Mouse (Mus musculus) forebrain, embryonic 11.5 days (tissue): Measurements from ENCODE around the gene Clp1. TPM values are rescaled to one million over a fixed set of nuclear protein-coding genes. Genes with fewer than 3 reads are reported as not detected.

ENCODE experiments used
- ATAC-seq: fragments of 200-750 bp; cut with Nextera tagmentation; replicated peaks from 2 replicates; pipeline ENCODE4 v1.8.0; 2017; ENCODE audit warnings: moderate TSS enrichment; ENCODE audit not compliant: low FRiP score
- DNase-seq: peaks from one replicate; pipeline ENCODE4 v3.0.0-alpha.2; 2017; ENCODE audit warnings: low spot score
- H3K27ac ChIP-seq: fragments of 300-500 bp; sonication (generic); 2 replicates; pipeline ENCODE4 v1.5.1; 2014; ENCODE audit warnings: low read depth, low read length
- H3K27me3 ChIP-seq: fragments of 300-500 bp; sonication (generic); 2 replicates; pipeline ENCODE4 v1.6.1; 2014; ENCODE audit warnings: mild to moderate bottlenecking, low read length, mixed read lengths; ENCODE audit not compliant: control insufficient read depth, insufficient read depth
- H3K36me3 ChIP-seq: fragments of 300-500 bp; sonication (generic); 2 replicates; pipeline ENCODE4 v1.6.1; 2014; ENCODE audit warnings: mild to moderate bottlenecking, low read length, moderate library complexity, mixed read lengths; ENCODE audit not compliant: control insufficient read depth, insufficient read depth
- H3K4me1 ChIP-seq: fragments of 300-500 bp; sonication (generic); replicated peaks from 2 replicates; pipeline ENCODE4 v1.6.1; 2014; ENCODE audit warnings: low read length, mixed read lengths; ENCODE audit not compliant: control insufficient read depth, insufficient read depth
- H3K4me2 ChIP-seq: fragments of 300-500 bp; sonication (generic); 2 replicates; pipeline ENCODE4 v1.6.1; 2014; ENCODE audit warnings: low read depth, mild to moderate bottlenecking, low read length, moderate library complexity, mixed read lengths; ENCODE audit not compliant: severe bottlenecking
- H3K4me3 ChIP-seq: fragments of 300-500 bp; sonication (generic); 2 replicates; pipeline ENCODE4 v1.5.1; 2014; ENCODE audit warnings: low read depth, low read length
- H3K9ac ChIP-seq: fragments of 300-500 bp; sonication (generic); 2 replicates; pipeline ENCODE4 v1.6.1; 2014; ENCODE audit warnings: low read length
- H3K9me3 ChIP-seq: fragments of 300-500 bp; sonication (generic); 2 replicates; pipeline ENCODE4 v1.6.1; 2016; ENCODE audit warnings: low read length, mixed read lengths; ENCODE audit not compliant: control insufficient read depth
- WGBS: fragments of 180-500 bp; shearing (Covaris S2); extraction: QIAGEN DNeasy Blood & Tissue Kit; methylation state at CpG from one replicate; pipeline ENCODE4 v1.1.7; 2014; 5-methylcytosine and 5-hydroxymethylcytosine counted together
- polyA plus RNA-seq: library from polyadenylated mRNA; unstranded; fragments of >200 nt; fragmentation: Nextera tagmentation; extraction: Ambion mirVana; gene quantifications from 2 replicates; pipeline ENCODE4 v1.2.1, GENCODE M21; 2014

Clp1 gene
- polyA plus RNA-seq, 1 experiment from 2014 or later: 45.1 TPM

DNA sequence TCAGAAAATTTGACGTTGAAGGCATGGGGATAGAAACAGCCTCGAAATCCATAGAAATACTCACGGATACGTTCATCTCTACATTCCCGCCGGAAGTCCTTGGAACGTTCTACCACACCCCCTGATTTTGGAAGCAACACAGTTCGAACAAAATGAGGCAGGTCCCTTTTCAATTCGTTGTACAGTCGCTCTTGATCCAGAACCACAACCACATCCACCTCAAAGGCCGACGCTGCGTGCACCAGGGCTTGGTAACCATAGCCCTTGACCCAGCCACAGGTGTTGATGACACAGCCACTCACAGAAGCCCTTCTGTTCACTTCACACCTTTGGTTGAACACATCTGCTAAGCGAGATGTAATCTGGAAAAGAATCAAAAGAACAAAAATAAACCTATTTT is 3.3 kb downstream of the Clp1 start:
- DNase-seq (no peak), ATAC-seq (no peak)
- Histone ChIP-seq H3K27ac (no peak overlapping the region), H3K4me2 (no peak overlapping the region), H3K4me1 (no peaks in the 10 kb centered on the region; the same call in 1 of the 2 replicates), H3K9me3 (no peaks in the 10 kb centered on the region), H3K4me3 (no peak overlapping the region), H3K27me3 (no peaks in the 10 kb centered on the region), H3K9ac (no peak overlapping the region), H3K36me3 (peaks cover 7% of the 10 kb centered on the region; the same call in 1 of the 2 replicates)
- WGBS: 96% methylated on average over 14 of the region's 14 CpGs

DNA sequence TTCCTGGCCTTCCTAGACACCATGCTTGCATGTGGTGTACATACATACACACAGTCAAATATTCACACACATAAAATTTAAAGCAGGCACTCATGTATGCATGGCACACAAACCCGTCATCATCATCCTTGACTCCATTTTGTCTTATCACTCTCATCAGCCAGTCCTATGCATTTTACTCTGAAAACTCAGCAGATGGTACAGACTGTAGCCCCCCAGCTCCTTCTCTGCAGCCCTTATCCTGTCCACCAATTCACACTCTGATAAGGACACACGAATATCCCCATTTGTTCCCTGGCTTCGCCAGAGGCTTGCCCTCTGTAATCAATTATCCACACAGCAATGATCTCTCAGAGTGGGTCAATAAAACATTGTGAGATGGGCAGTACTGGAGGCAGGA is 6.0 kb downstream of the Clp1 start:
- H3K27me3 ChIP-seq: no peaks in the 10 kb centered on the region
- H3K4me3 ChIP-seq: no peak overlapping the region
- WGBS: 82% methylated on average over 3 of the region's 3 CpGs
- no peak overlapping the region for H3K4me2 ChIP-seq
- H3K9ac ChIP-seq: no peak overlapping the region
- DNase-seq (no peak), ATAC-seq (no peak)
- H3K36me3 ChIP-seq: peaks cover 7% of the 10 kb centered on the region; the same call in 1 of the 2 replicates
- no peaks in the 10 kb centered on the region; the same call in 1 of the 2 replicates for H3K4me1 ChIP-seq
- no peaks in the 10 kb centered on the region for H3K9me3 ChIP-seq
- no peak overlapping the region for H3K27ac ChIP-seq

DNA sequence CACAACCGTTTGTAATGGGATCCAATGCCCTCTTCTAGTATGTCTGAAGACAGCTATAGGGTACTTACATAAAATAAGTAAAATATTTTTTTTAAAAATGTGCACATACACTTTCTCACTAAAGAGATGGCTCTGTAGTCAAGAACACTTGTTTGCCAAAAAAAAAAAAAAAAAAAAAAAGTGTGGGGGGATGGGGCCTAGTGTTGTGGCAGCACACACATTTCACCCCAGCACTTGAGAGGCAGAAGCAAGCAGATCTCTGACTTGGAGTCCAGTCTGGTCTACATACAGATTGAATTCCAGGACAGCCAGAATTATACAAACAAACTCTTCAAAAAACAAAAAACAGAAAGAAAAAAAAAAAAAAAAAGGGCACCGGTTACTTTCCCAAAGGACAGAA is 6.4 kb downstream of the Clp1 start:
- Histone ChIP-seq H3K4me3 (no peak overlapping the region), H3K4me2 (no peak overlapping the region), H3K27me3 (no peaks in the 10 kb centered on the region), H3K4me1 (no peaks in the 10 kb centered on the region), H3K27ac (no peak overlapping the region), H3K9me3 (no peaks in the 10 kb centered on the region), H3K9ac (no peak overlapping the region), H3K36me3 (peaks cover 7% of the 10 kb centered on the region; the same call in 1 of the 2 replicates)
- DNase-seq (no peak), ATAC-seq (no peak)
- WGBS: 93% methylated on average over 2 of the region's 2 CpGs

DNA sequence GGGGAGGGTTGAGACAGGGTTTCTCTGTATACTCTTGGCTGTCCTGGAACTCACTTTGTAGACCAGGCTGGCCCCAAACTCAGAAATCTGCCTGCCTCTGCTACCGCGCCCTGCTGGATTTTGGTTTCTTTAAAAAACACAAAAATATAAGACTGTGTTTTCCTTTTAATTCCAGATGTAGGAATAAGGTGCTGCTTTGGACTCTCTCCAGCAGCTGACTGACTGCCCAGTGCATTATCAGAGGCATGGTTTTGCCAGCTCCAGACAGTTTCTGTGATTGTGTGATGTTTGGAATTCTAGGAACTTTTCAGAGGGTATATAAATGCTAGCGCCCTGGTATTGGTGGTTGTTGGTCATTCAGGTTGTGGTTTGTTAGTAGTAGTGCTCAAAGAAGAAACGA is 9.8 kb downstream of the Clp1 start:
- no peaks in the 10 kb centered on the region for H3K36me3 ChIP-seq
- no peak overlapping the region for H3K4me2 ChIP-seq
- no peak overlapping the region for H3K27ac ChIP-seq
- no peak for ATAC-seq
- H3K9ac ChIP-seq: no peak overlapping the region
- no peak for DNase-seq
- 0 out of 2 replicates have a peak, but pooled peaks cover 2% of the 10 kb centered on the region for H3K4me1 ChIP-seq
- no peaks in the 10 kb centered on the region for H3K27me3 ChIP-seq
- H3K4me3 ChIP-seq: no peak overlapping the region
- 90% methylated on average over 4 of the region's 4 CpGs for whole genome bisulfite sequencing
- H3K9me3 ChIP-seq: no peaks in the 10 kb centered on the region

DNA sequence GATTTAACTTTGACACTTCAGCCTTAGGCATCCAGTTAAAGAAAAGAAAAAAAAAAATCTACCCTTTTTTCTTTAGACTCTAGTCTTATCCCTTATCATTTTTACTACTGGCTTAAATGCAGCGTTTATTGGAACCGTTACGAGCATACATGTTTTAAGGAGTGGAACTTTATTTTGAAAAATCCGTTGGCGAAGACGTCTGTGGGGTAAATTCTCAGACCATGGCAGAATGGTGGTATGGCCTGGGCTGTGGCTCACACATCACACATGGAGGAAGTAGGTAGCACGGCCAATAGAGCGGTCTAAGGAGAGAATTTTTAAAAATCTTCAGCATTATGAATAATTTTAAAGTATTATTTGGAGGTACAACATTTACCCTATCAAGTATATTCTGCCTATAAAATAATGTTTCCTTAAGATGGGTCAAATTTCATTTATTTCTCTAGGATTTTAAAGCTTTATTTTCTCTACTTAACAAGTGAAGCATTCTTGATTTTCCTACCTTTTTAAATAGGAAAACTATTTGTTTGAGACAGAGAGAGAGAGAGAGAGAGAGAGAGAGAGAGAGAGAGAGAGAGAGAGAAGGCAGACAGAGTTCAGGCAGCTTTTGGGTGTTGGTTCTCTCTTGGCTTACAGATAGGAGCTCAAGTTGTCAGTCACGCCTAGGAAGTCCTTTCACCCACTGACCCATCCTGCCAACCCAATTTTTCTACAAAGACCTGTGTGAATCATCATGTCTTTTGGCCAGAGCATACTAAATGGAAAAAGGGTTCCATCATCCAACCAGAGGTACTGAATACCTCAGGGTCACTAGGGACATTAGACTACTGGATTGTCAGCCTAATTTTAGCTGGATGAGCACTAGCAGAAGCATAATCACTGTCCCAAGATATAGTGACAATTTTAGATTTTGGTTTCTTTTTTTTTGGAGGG is 10.5 kb downstream of the Clp1 start:
- DNase-seq (no peak), ATAC-seq (no peak)
- Histone ChIP-seq H3K9ac (peak overlapping the region; percentile 95), H3K9me3 (no peaks in the 10 kb centered on the region), H3K4me2 (peak overlapping the region; percentile 85), H3K27me3 (no peaks in the 10 kb centered on the region), H3K27ac (peak overlapping the region; percentile 96; the same call in 1 of the 2 replicates), H3K4me3 (peak overlapping the region; percentile 96), H3K4me1 (0 out of 2 replicates have a peak, but pooled peaks cover 2% of the 10 kb centered on the region), H3K36me3 (no peaks in the 10 kb centered on the region)
- WGBS: 41% methylated on average over 9 of the region's 9 CpGs

DNA sequence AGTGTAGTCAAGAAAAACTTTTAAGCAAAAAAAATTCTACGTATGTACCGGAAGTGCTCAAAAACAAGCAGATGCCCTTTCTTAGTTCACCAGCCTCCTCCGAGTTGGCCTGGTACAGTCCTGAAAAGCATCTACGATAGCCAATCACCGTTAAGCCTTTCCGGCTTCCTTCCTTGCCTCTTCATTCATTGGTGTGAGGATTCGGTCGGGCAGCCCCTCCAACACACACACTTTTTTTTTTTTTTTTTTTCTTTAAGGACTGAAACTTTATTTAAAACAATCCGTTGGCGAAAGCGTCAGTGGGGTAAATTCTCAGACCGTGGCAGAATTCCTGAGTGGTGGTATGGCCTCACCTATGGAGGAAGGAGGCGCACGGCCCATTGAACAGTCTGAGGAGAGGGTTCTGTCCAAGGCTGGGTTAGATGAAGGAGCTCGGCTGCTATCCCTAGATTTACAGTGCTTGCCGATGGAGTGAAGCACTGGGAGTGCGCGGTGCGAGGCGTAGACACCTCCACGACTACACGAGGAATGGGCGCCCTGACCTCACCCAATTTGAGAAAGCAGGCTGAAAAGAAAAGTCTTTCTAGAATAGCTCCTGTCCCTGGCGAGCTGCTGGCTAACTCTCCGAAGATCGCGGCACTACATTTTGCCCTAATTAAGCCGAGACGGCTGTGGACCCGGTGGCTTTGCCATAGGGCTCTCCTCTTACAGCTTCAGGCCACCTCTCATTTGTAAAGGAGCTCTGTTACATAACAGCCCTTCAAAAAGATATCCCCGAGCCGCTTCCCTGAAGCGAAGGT is 11.4 kb downstream of the Clp1 start:
- under 1% methylated on average over 33 of the region's 33 CpGs for WGBS
- Histone ChIP-seq H3K9ac (peak overlapping the region; percentile 95), H3K36me3 (no peaks in the 10 kb centered on the region), H3K27me3 (no peaks in the 10 kb centered on the region), H3K9me3 (no peaks in the 10 kb centered on the region), H3K27ac (peak overlapping the region; percentile 96), H3K4me1 (0 out of 2 replicates have a peak, but pooled peaks cover 2% of the 10 kb centered on the region), H3K4me2 (peak overlapping the region; percentile 85), H3K4me3 (peak overlapping the region; percentile 96)
- ATAC-seq (peak; percentile 94), DNase-seq (peak; percentile 77)

GRCm38 (mm10) chr2:84714811-84715561 is 12.2 kb downstream of the Clp1 start, which contains the start of gene Zdhhc5:
Gene Zdhhc5 (minus strand): TSS chr2:84715180.
- ATAC-seq (peak; percentile 97), DNase-seq (peak; percentile 100)
- Histone ChIP-seq H3K36me3 (peaks cover 5% of the 10 kb centered on the region; the same call in 1 of the 2 replicates), H3K9ac (peak within 1 kb of the TSS; percentile 95), H3K9me3 (no peaks in the 10 kb centered on the region), H3K4me1 (0 out of 2 replicates have a peak, but pooled peaks cover 2% of the 10 kb centered on the region), H3K27me3 (no peaks in the 10 kb centered on the region), H3K4me2 (peak within 1 kb of the TSS; percentile 85), H3K27ac (peak within 1 kb of the TSS; percentile 96), H3K4me3 (peak within 1 kb of the TSS; percentile 96)
- WGBS: under 1% methylated on average over 102 of the region's 107 CpGs

DNA sequence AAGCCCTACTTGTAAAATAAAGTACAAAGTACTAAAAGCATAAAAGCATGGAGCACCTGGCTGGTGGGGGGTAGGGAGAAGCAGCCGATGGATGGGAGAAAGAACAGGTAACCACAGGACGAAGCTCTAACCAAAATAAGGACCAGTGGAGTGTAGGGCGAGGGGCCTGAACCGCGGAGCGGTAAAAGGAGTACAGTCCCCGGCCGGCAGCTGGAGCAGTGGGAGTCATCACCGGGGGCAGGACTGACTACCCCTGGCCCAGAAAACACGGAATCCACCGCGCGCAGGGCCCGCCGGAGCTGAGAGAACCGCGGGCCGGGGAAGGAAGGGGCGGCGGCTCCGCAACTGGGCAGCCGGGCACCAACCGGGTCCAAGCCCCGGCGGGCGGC is 12.7 kb downstream of the Clp1 start:
- Histone ChIP-seq H3K4me2 (peak overlapping the region; percentile 85), H3K9me3 (no peaks in the 10 kb centered on the region), H3K27me3 (no peaks in the 10 kb centered on the region), H3K4me1 (0 out of 2 replicates have a peak, but pooled peaks cover 2% of the 10 kb centered on the region), H3K36me3 (peaks cover 8% of the 10 kb centered on the region; the same call in 1 of the 2 replicates), H3K27ac (peak overlapping the region; percentile 96), H3K9ac (peak overlapping the region; percentile 95), H3K4me3 (peak overlapping the region; percentile 96)
- DNase-seq (peak; percentile 52), ATAC-seq (no peak; the same call in 1 of the 2 replicates)
- under 1% methylated on average over 22 of the region's 26 CpGs for WGBS
